Mouse (Mus musculus): ENCODE measurements around the gene Ttll1.
"Not testable (repeated sequence)": the region's sequence is repeated elsewhere in the genome, so short reads cannot be mapped to it uniquely, and the experiment has no call there.

Ttll1 gene

GRCm38 (mm10) chr15:83523638-83524332, 13.1 kb upstream of the Ttll1 start:
- DNase-seq (ENCODE audit: low spot score in 2 of 2), result no peak

DNA sequence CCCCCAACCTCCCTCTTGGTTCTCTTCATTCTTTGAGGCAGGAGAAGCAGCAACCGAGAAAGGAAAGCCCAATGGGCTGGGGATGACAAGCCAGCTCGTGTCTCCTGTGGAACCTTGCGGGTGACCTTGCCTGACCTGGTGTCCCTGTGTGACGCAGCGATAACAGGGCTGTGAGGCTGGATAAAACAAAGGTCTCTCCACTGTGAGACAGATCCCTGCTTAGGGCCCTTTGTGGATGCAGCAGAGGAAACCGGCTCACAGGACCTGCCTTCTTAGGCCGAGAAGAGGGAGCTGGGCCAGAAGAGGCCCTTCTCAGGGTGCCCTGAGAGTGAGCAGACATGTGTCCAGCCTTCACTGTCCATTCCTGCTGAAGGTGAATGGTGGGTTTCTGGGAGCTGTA, 12.5 kb upstream of the Ttll1 start:
- DNase-seq (ENCODE audit: low spot score in 2 of 2), result no peak

GRCm38 (mm10) chr15:83520861-83521382, 10.2 kb upstream of the Ttll1 start:
- DNase-seq (ENCODE audit: low spot score in 2 of 2), result no peak

DNA sequence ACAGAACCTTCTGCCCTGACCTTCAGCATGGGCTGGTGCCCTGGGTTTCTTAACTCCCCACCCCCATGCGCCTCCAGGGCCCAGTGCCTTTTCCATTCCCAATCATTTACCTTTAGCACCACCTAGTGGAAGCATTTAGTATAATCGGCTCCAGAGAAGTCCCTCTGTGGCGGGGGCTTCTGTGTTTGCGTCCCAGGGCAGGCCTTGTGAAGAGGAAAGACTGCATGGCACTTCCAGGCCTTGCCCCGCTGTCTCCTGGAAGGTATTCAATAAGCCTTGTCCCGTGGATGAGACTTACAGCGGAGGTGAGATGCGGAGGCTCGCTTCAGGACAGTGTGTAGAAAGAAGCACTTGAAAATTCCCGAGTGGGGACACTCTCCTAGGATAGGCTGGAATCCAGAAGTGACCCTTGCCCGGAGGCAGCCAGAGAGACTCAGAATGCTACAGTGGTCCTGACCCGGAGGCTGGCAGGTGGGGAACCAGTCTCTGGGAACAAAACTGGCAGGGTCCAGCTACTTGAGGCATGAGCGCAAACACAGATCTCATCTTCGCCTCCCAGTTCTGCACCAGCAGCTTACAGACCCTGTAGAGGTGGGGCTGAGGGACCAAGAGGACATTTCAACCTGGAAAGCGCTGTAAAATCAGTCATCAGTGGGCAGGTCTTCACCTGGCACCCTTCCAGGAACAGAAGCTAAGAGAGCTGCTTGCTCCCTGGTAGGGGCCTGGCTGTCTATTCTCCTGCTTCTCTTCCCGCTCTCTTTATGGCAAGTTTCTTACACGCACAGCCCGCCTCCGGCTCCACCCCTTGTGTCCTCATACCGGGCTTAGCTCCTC, 7.7 kb upstream of the Ttll1 start:
- peak; percentile 39 to 46 for DNase-seq (ENCODE audit: low spot score in 2 of 2)

DNA sequence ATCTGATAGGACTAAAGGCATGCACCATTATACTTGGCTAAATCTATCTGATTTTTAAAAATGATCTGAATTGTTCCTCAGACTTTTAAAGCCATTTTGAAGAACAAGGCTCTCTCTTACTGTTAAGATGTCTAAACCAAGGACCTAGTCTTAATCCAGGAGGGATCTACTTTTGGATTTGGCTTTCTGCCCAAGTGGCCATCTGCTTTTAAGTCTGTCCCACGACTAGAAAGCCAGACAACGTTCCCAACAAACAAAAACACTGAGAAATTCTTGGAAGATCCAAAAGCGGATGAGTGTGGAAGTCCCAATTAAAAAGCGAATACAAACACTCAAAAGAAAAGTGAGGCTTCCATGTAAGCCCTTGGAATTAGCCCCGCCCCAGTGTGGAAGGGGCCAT, 4.3 kb upstream of the Ttll1 start:
- no peak for DNase-seq (ENCODE audit: low spot score in 2 of 2)

GRCm38 (mm10) chr15:83512489-83513281, 2.0 kb upstream of the Ttll1 start:
- DNase-seq (ENCODE audit: low spot score in 2 of 2), result no peak

- DNase-seq (ENCODE audit: low spot score in 2 of 2), result no peak
Observed at GRCm38 (mm10) chr15:83509950-83510804, 516 bp downstream of the Ttll1 start.

- DNase-seq (ENCODE audit: low spot score in 2 of 2), result not testable (repeated sequence)
Observed at GRCm38 (mm10) chr15:83501483-83501882, 9.2 kb downstream of the Ttll1 start.

- DNase-seq (ENCODE audit: low spot score in 2 of 2), result no peak
Observed at GRCm38 (mm10) chr15:83500352-83500751, 10.3 kb downstream of the Ttll1 start.

DNA sequence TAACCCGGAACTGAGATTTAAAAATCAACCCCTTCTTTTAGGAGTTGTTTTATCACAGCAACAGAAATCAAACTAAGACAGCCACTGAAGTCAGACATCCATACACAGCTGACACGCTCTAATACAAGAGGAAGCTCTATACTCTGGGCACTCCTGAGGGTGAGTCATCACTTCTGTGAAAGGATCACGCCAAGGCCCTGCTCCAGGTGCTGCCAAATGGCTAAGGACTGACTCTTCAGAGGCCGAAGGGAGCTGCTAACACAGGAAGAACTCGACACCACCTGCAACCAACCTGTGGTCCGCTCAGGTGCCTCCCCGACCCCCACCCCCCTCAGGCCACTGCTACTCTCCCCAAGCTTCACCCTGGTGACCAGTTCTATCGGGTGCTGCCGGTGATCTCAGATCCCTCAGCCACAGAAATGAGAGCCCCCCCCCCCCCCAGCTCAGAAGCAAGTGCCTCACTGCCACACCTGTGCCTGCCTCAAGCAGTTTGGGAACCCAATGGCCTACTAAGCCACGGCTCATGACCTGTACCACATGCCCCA, 11.4 kb downstream of the Ttll1 start:
- no peak for DNase-seq (ENCODE audit: low spot score in 2 of 2)

DNA sequence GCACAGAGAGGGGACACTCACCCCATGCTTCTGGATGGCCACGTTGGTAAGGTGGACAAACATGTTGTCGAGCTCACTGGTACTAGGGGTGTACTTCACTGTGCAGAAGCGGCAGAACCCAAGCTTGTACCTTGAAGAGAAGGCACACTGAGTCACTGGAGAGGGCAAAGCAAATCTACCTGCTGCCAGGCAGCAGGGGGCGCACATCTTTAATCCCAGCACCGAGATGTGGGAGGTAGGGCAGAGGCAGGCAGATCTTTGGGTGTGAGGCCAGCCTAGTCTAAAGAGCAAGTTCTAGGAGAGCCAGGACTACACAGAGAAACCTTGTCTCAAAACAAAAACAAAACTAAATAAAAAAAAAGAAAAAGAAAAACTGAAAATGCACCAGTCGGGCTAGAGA, 13.4 kb downstream of the Ttll1 start:
- DNase-seq (ENCODE audit: low spot score in 2 of 2), result no peak

DNA sequence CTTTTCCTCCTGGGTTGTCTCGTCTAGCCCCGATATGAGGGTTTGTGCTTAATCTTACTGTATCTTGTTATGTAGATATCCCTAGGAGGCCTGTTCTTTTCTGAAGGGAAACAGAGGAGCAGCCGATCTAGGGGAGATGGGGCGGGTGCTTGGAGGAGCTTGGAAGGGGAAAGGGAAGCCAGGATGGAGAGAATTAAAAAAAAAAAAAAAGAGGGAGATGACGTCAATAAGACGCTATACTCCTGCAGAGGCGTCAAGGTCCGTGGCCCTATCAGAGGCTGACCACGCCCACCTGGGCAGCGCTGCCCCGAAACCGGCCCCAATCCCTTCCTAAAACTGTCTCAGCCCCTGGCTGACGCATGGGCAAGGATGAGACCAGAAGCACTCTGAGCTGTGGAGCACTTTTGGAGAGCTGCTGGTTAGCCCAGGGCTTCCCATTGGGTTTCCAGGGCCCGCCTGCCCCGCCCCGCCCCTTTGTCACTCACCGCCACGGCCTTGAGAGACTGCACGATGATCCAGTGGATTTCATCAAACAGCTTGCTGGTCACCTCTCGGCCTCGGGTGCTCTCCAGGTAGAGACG, 14.8 kb downstream of the Ttll1 start:
- DNase-seq (ENCODE audit: low spot score in 2 of 2), result no peak

DNA sequence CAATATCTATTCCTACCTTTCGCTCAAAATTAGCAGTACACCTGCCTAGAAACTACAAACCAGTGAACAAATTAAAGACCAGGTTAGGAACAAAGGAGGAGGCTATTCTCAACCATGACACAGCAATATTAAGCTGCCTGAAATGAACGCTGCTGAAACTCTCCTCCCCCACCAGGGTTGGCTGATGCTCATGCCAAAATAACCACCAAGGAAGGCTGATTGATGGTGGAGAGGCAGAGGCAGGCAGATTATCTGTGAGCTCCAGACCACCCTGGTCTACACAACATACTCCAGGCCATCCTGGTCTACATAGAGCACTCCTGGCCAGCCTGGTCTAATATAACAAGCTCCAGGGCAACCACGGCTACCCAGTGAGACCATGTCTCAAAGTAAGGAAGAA, 15.5 kb downstream of the Ttll1 start:
- no peak for DNase-seq (ENCODE audit: low spot score in 2 of 2)

GRCm38 (mm10) chr15:83494572-83494920, 16.1 kb downstream of the Ttll1 start:
- DNase-seq (ENCODE audit: low spot score in 2 of 2), result no peak

- DNase-seq (ENCODE audit: low spot score in 2 of 2), result no peak
Observed at GRCm38 (mm10) chr15:83493856-83494571, 16.7 kb downstream of the Ttll1 start.

DNA sequence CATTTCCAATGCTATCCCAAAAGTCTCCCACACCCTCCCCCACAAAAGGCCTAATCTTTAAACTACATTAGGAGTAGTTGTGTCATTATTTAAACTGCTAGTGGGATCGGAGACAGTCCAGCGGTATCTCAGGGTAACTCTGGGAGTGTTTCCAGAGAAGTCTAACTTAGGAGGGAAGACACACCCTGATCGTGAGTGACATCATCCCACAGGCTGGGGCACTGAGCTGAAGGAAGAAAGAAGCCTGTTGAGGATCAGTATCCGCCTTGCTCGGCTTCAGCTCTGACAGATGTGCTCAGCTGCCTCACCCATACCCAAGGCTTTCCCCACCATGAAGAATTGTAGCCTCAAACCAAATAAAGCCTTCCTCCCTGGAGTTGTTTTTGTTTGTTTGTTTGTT, 18.8 kb downstream of the Ttll1 start:
- DNase-seq (ENCODE audit: low spot score in 2 of 2), result no peak

GRCm38 (mm10) chr15:83489471-83489870, 21.2 kb downstream of the Ttll1 start:
- no peak for DNase-seq (ENCODE audit: low spot score in 2 of 2)

GRCm38 (mm10) chr15:83487477-83488115, 23.1 kb downstream of the Ttll1 start:
- DNase-seq (ENCODE audit: low spot score in 2 of 2), result no peak

- DNase-seq (ENCODE audit: low spot score in 2 of 2), result no peak
Observed at GRCm38 (mm10) chr15:83484311-83484710, 26.4 kb downstream of the Ttll1 start.

All from frontal cortex, postnatal 25 days (tissue).